Mouse (Mus musculus): ENCODE results near the gene Cd83.

Gene Cd83

DNA sequence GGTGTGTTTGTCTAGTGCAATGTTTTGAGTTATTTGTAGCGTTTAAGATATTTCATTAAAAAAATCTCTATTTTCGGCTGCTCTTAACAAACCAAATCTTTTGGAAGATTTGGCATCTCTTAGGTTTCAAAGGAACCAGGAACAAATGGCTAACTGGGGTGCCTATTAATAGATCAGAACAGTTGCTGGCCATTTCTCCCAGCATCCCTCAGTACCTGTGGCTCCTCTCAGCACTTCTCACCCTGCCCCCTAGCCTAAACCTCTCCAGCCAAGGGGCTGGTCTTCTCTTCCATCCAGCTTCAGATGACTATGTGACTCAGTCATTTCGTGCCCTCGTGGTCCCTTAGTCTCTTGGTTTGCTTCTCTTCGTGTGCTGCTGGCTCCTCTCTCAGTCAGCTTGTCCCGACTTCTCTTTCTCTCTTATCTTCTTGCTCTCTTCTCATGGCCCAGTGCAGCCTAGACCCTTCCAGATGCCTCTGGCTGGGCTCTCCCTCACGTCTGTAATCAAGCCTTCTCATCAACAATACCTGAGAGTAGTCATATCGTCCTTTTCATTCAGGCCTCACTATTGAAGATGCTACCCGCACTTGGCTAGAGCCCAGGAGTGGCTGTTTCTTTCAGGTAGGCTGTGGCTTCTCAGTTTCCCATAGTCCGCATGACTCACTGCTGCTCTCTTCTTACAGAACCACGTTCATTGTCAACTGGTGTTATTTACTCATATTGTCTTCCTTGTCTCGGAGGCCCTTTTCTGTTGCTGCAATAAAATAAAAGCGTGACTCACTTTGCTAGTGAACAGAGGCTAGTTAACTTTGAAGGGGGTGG is 9.8 kb upstream of the Cd83 start:
- no peak for DNase-seq (ENCODE audit: low spot score)

DNA sequence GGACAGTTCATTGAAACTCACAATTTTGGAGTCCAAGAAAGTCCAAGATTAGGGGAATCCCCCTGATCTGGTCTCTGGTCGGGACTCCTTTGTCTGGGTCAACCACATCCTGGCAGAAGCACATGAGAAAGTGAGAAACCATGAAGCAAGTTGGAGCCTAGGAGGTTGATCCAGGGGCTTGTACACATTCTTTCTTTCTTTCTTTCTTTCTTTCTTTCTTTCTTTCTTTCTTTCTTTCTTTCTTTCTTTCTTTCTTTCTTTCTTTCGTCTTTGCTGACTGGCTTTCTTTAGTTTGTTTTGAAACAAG is 9.2 kb upstream of the Cd83 start:
- DNase-seq (ENCODE audit: low spot score) = no peak

DNA sequence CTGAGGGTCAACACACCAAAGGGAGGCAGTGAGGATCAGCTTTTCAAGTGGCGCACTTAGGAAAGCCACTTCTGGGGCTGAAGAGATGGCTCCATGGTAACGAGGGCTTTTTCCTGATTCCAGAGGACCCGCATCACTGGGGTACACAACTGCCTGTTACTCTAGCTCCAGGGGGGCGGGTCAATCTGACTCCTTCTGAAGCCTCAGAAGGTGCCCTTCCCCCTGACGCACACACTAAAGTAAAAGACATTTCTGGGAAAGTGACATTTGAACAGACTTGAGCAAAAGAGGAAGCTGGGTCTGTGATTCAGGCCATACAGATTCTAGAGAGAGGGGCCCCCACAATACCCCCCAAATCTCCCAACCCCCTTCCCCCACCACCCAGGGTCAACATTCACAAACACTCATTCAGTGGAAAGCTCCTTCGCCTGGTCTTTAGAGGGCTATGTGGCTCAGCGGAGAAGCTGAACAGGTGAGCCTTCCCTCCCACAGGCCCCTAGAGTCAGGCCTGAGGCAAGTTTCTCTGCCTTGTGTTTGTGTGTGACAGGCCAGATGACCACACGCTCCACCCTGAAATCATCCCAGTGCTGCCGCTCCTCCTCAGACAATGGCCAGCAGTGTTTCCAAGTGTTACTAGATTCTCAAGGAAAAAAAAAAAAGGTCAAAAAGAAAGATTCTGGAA is 7.1 kb upstream of the Cd83 start:
- no peak for DNase-seq (ENCODE audit: low spot score)

- DNase-seq (ENCODE audit: low spot score) = no peak
Observed at GRCm38 (mm10) chr13:43778021-43778649, 6.4 kb upstream of the Cd83 start.

- DNase-seq (ENCODE audit: low spot score) = no peak
Observed at GRCm38 (mm10) chr13:43778971-43779370, 5.6 kb upstream of the Cd83 start.

DNA sequence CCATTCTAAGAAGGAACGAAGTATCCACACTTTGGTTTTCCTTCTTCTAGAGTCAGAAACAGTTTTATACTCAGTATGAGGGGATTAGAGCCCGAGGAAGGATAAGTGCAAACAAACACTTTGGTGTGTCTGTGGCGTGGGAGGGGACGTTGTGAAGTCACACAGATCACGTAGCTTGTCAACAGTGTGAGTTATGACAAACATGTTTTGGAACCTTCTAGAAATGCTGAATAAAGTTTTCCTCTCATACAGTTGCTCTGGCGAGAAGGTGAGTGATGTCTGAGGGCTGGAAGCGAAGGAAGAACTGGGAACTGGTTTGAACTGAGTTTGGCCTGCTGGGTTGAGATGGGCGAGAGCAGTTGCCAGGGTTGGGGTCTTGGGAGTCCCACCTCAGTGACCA is 4.5 kb upstream of the Cd83 start:
- no peak for DNase-seq (ENCODE audit: low spot score)

DNA sequence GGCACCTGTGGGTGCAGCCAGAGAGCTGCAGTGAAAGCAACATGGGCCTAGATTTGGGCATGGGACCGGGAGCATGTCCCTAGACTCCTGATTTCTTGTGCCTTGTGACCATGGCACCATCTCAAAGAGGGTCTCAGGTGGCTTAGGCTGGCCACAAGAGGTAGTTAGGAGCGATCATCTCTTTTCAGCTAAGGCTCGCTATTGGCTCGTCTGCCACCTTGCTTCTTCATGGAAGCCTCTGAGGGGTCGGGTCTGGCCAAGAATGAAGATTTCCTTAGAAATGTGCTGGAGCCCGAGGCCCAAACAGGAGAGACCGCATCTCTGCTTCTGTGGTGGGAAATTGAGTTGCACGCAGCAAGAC is 1.1 kb downstream of the Cd83 start:
- DNase-seq (ENCODE audit: low spot score) = no peak

DNA sequence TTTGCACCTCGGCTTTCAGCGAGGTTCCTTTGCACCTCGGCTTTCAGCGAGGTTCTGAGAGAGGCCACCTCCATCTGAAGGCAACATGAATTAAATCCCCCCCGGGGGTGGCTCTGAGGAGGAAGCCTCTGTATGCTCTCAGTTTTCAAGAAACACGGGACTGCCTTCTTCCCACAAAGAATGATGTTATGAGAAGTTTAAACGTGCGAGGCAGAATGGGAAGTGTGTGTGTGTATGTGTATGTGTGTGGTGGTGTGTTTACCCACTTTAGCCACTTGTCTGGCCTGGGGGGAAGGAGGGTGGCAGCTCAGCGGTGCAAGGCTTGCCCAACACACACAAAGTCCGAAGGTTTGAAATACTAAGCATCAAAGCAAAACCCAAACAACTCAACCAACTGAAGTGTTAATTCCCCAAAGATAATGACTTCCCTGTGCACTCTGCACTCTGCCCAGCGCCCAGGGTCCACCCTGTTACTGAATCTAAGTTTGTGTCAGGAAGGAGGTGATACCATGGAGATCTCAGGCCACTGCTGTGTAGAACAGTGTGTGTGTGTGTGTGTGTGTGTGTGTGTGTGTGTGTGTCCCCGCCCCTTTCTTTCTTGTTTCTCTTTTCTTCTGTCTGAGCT is 1.7 kb downstream of the Cd83 start:
- DNase-seq (ENCODE audit: low spot score) = no peak

DNA sequence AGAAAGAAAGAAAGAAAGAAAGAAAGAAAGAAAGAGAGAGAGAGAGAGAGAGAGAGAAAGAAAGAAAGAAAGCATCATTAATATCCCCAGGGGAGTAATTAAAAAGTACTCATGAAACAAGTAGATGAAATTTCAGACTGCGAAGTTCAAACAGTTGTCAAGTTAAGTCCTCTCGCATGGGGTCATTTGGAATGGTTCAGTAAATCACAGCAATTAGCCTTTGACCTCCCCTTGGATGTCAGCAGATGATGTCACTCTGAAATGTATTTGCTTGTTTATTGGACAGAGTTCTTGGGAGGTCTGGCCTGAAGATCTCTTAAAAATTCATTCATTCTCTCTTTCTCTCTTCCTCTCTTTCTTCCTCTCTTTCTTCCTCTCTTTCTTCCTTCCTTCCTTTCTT is 2.7 kb downstream of the Cd83 start:
- DNase-seq (ENCODE audit: low spot score) = no peak

DNA sequence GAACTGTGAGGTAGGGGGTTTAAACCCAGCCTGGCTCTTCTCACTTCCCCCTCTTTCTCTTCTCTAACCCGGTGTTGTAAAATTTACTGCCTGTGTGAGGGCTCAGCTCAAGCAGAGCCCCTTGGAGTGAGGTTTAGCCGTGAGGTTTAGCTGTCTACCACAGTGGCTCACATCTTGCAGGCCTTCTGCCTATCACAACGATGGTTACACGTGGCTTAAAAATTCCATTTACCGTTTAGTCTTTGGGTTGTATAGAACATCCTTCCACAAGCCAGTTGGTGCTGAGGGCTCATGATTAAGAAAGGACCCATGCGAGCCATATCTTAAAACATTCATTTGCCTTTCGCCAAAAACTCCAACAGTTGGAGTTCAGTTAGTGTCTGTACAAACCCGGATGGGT is 3.5 kb downstream of the Cd83 start:
- DNase-seq (ENCODE audit: low spot score) = no peak

- no peak for DNase-seq (ENCODE audit: low spot score)
Observed at GRCm38 (mm10) chr13:43788983-43789645, 4.5 kb downstream of the Cd83 start.

GRCm38 (mm10) chr13:43790229-43791001 is 5.8 kb downstream of the Cd83 start:
- no peak for DNase-seq (ENCODE audit: low spot score)

- DNase-seq (ENCODE audit: low spot score) = no peak
Observed at GRCm38 (mm10) chr13:43795334-43795733, 10.8 kb downstream of the Cd83 start.

GRCm38 (mm10) chr13:43798655-43799054 is 14.1 kb downstream of the Cd83 start:
- DNase-seq (ENCODE audit: low spot score) = no peak

- no peak for DNase-seq (ENCODE audit: low spot score)
Observed at GRCm38 (mm10) chr13:43800136-43800535, 15.6 kb downstream of the Cd83 start.

DNA sequence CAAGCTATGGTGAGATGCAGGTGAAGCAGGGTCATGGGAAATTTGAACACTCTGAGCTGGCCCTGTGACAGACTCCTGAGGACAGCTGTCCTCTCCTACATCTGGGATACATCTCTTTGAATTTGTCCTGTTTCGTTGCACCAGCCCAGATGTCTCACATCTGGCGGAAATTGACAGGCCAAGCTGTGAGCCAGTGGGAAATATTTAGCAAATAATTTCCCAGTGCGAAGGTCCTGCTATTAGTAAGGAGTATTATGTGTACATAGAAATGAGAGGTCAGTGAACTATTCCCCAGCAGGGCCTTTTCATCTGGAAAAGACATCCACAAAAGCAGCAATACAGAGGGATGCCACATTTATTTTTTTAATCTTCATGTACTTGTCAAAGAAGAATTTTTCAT is 17.4 kb downstream of the Cd83 start:
- DNase-seq (ENCODE audit: low spot score) = no peak

GRCm38 (mm10) chr13:43802361-43803137 is 18.0 kb downstream of the Cd83 start:
- no peak for DNase-seq (ENCODE audit: low spot score)

DNA sequence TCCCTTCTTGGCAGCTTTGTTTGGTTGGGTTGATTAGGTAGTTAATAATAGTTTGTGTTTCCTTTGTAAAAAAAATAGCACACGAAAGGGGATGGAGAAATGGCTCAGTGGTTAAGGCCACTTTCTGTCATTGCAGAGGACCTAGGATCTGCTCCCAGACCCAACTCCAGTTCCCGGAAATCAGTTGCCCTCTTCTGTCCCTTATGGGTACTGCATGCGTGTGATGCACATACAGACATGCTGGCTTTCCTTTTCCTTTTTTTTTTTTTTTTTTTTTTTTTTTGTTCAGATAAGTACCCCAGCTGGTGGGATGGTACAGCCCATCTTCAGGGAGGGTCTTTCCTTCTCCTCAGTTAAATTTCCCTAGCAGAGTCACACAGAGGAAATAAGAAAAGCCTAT is 20.1 kb downstream of the Cd83 start:
- no peak for DNase-seq (ENCODE audit: low spot score)

DNA sequence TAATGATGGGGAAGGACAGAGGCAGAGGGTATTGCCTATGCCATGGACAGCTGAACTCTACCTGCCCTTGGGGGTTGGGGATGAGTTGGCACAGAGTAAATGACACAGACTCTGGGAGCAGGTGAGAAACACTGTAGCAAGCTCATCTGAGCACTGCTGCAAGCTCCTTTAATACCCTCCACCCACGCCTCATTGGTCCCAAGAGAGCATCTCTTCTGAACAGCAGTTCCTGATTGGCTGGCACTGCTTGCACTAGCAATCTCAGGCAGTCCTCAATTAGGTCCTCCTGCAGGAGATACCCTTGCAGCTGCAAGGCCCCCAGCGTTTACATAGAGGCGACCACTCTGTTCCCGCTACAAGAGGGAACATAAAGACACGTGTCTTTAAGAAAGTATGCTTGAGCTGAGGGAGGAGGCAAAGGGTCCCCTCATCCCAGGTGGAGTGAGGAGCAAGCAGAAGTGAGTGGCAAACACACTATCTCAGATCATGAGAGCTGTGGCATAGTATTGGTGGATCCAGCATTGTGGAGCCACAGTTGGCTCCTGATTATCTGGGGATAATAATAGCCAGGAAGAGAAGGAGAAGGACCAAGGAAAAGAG is 20.7 kb downstream of the Cd83 start:
- no peak for DNase-seq (ENCODE audit: low spot score)

All from testis, postnatal 10 days (tissue).